Mouse (Mus musculus) MEL (cell line): Measurements from ENCODE around the gene D430041D05Rik. TPM values are rescaled to one million over a fixed set of nuclear protein-coding genes. Genes with fewer than 3 reads are reported as not detected.

Source experiments
- DNase-seq: peaks from one replicate; pipeline ENCODE4 v3.0.0; 2011; ENCODE audit warnings: low read depth, low spot score
- H3K27ac ChIP-seq: 2 replicates; pipeline ENCODE4 v1.5.1; 2012; ENCODE audit warnings: low read depth, mild to moderate bottlenecking, control low read depth, low read length, moderate library complexity; ENCODE audit not compliant: control insufficient read depth
- H3K27me3 ChIP-seq, 2 experiments: fragments of 150-350 bp in 1 of 2; sonication (generic) in 1 of 2; 2 replicates each; pipeline ENCODE4 v1.6.1; 2012; ENCODE audit warnings: low read length in 2 of 2, mild to moderate bottlenecking in 2 of 2, improper control_type of control experiment in 1 of 2, moderate library complexity in 1 of 2; ENCODE audit not compliant: insufficient read depth in 2 of 2, control insufficient read depth in 1 of 2
- H3K36me3 ChIP-seq, 2 experiments: 2 replicates each; pipeline ENCODE4 v1.6.1; 2012 to 2014; ENCODE audit warnings: low read length in 2 of 2, improper control_type of control experiment in 1 of 2, inconsistent platforms in 1 of 2, mild to moderate bottlenecking in 1 of 2; ENCODE audit not compliant: insufficient read depth in 2 of 2, control insufficient read depth in 1 of 2
- H3K4me1 ChIP-seq, 2 experiments: fragments of 150-350 bp in 1 of 2; sonication (generic) in 1 of 2; 2 replicates each; pipeline ENCODE4 v1.6.1; 2012; ENCODE audit warnings: low read length in 2 of 2, improper control_type of control experiment in 1 of 2, mild to moderate bottlenecking in 1 of 2; ENCODE audit not compliant: insufficient read depth in 2 of 2, control insufficient read depth in 1 of 2
- H3K4me3 ChIP-seq, 2 experiments: fragments of 150-350 bp in 1 of 2; sonication (generic) in 1 of 2; 2 replicates each; pipeline ENCODE4 v1.5.1; 2012; ENCODE audit warnings: low read depth in 2 of 2, low read length in 2 of 2, mild to moderate bottlenecking in 2 of 2, moderate library complexity in 2 of 2, control low read depth in 1 of 2, improper control_type of control experiment in 1 of 2; ENCODE audit not compliant: control insufficient read depth in 1 of 2, insufficient read depth in 1 of 2
- H3K79me2 ChIP-seq: 2 replicates; pipeline ENCODE4 v1.6.1; 2012; ENCODE audit warnings: mild to moderate bottlenecking, low read length, moderate library complexity; ENCODE audit not compliant: control insufficient read depth, poor library complexity, insufficient read depth
- H3K9ac ChIP-seq: 2 replicates; pipeline ENCODE4 v1.6.1; 2012; ENCODE audit warnings: low read depth, mild to moderate bottlenecking, control low read depth, low read length, moderate library complexity; ENCODE audit not compliant: control insufficient read depth, poor library complexity, severe bottlenecking
- H3K9me3 ChIP-seq: fragments of 150-350 bp; sonication (generic); replicated peaks from 2 replicates; pipeline ENCODE4 v1.6.1; 2012; ENCODE audit warnings: mild to moderate bottlenecking, low read length, improper control_type of control experiment, moderate library complexity; ENCODE audit not compliant: insufficient read depth
- BHLHE40 ChIP-seq: IDR thresholded peaks from 2 replicates; pipeline ENCODE4 v1.6.1; 2012; ENCODE audit warnings: low read depth, mild to moderate bottlenecking, inconsistent platforms, low read length, improper control_type of control experiment, borderline replicate concordance
- CHD1 ChIP-seq: IDR thresholded peaks from 2 replicates; pipeline ENCODE4 v1.6.1; 2012; ENCODE audit warnings: low read depth, mild to moderate bottlenecking, inconsistent platforms, low read length, improper control_type of control experiment
- CTCF ChIP-seq, 3 experiments: IDR thresholded peaks in 2 of 3; conservative IDR thresholded peaks in 1 of 3; 2 replicates each; pipeline ENCODE4 v1.5.1; 2011 to 2012; ENCODE audit warnings: low read length in 3 of 3, low read depth in 2 of 3, mild to moderate bottlenecking in 2 of 3, improper control_type of control experiment in 1 of 3, inconsistent platforms in 1 of 3, mixed read lengths in 1 of 3, moderate library complexity in 1 of 3; ENCODE audit not compliant: control insufficient read depth in 1 of 3, insufficient read depth in 1 of 3, poor library complexity in 1 of 3, severe bottlenecking in 1 of 3
- E2F4 ChIP-seq: IDR thresholded peaks from 2 replicates; pipeline ENCODE4 v1.6.1; 2011; ENCODE audit warnings: low read depth, low read length, improper control_type of control experiment, borderline replicate concordance
- ELF1 ChIP-seq: IDR thresholded peaks from 2 replicates; pipeline ENCODE4 v1.6.1; 2014; ENCODE audit warnings: low read depth, mild to moderate bottlenecking, inconsistent platforms, low read length, improper control_type of control experiment, moderate library complexity
- EP300 ChIP-seq, 2 experiments: IDR thresholded peaks; 2 replicates each; pipeline ENCODE4 v1.6.1; 2011; ENCODE audit warnings: improper control_type of control experiment in 2 of 2, low read length in 2 of 2, low read depth in 1 of 2, mild to moderate bottlenecking in 1 of 2
- ETS1 ChIP-seq: IDR thresholded peaks from 2 replicates; pipeline ENCODE4 v1.6.1; 2012; ENCODE audit warnings: low read depth, mild to moderate bottlenecking, inconsistent platforms, low read length, improper control_type of control experiment, moderate library complexity
- GABPA ChIP-seq: IDR thresholded peaks from 2 replicates; pipeline ENCODE4 v1.6.1; 2012; ENCODE audit warnings: low read depth, mild to moderate bottlenecking, inconsistent platforms, low read length, improper control_type of control experiment, moderate library complexity
- GATA1 ChIP-seq: IDR thresholded peaks from 2 replicates; pipeline ENCODE4 v1.6.1; 2011; ENCODE audit warnings: low read depth, low read length, improper control_type of control experiment
- JUND ChIP-seq: IDR thresholded peaks from 2 replicates; pipeline ENCODE4 v1.6.1; 2011; ENCODE audit warnings: low read depth, mild to moderate bottlenecking, improper control_type of control experiment, low read length
- KAT2A ChIP-seq: conservative IDR thresholded peaks from 2 replicates; pipeline ENCODE4 v1.6.1; 2012; ENCODE audit warnings: low read depth, low read length, improper control_type of control experiment, inconsistent platforms
- MAZ ChIP-seq: IDR thresholded peaks from 2 replicates; pipeline ENCODE4 v1.6.1; 2012; ENCODE audit warnings: low read depth, mild to moderate bottlenecking, inconsistent platforms, low read length, improper control_type of control experiment
- MEF2A ChIP-seq: IDR thresholded peaks from 2 replicates; pipeline ENCODE4 v1.6.1; 2014; ENCODE audit warnings: low read depth, mild to moderate bottlenecking, inconsistent platforms, low read length, improper control_type of control experiment; ENCODE audit not compliant: poor library complexity, insufficient replicate concordance, severe bottlenecking; ENCODE audit errors: extremely low read depth
- MYB ChIP-seq: IDR thresholded peaks from 2 replicates; pipeline ENCODE4 v1.6.1; 2011; ENCODE audit warnings: mild to moderate bottlenecking, low read depth, low read length, improper control_type of control experiment
- MYC ChIP-seq: IDR thresholded peaks from 2 replicates; pipeline ENCODE4 v1.6.1; 2011; ENCODE audit warnings: low read depth, mild to moderate bottlenecking, low read length, improper control_type of control experiment, moderate library complexity
- NELFE ChIP-seq: IDR thresholded peaks from 2 replicates; pipeline ENCODE4 v1.6.1; 2011; ENCODE audit warnings: low read depth, low read length, improper control_type of control experiment
- POLR2A ChIP-seq, 2 experiments: IDR thresholded peaks; 2 replicates each; pipeline ENCODE4 v1.6.1; 2011 to 2012; ENCODE audit warnings: low read length in 2 of 2, mild to moderate bottlenecking in 2 of 2, control low read depth in 1 of 2, improper control_type of control experiment in 1 of 2, low read depth in 1 of 2, moderate library complexity in 1 of 2; ENCODE audit not compliant: control insufficient read depth in 1 of 2, insufficient read depth in 1 of 2, poor library complexity in 1 of 2
- POLR2AphosphoS2 ChIP-seq: IDR thresholded peaks from 2 replicates; pipeline ENCODE4 v1.6.1; 2011; ENCODE audit warnings: low read length, improper control_type of control experiment
- POLR2AphosphoS5 ChIP-seq: IDR thresholded peaks from 2 replicates; pipeline ENCODE4 v1.6.1; 2012; ENCODE audit warnings: low read depth, borderline replicate concordance, mild to moderate bottlenecking, inconsistent platforms, low read length, moderate library complexity, mixed read lengths
- RCOR1 ChIP-seq: IDR thresholded peaks from 2 replicates; pipeline ENCODE4 v1.6.1; 2012; ENCODE audit warnings: low read depth, mild to moderate bottlenecking, inconsistent platforms, low read length, improper control_type of control experiment
- TBP ChIP-seq: IDR thresholded peaks from 2 replicates; pipeline ENCODE4 v1.8.0; 2011; ENCODE audit warnings: low read depth, low read length, improper control_type of control experiment
- TCF12 ChIP-seq: IDR thresholded peaks from 2 replicates; pipeline ENCODE4 v1.6.1; 2014; ENCODE audit warnings: low read depth, mild to moderate bottlenecking, inconsistent platforms, low read length, improper control_type of control experiment, moderate library complexity
- UBTF ChIP-seq: IDR thresholded peaks from 2 replicates; pipeline ENCODE4 v1.6.1; 2012; ENCODE audit warnings: low read depth, mild to moderate bottlenecking, inconsistent platforms, low read length, improper control_type of control experiment, moderate library complexity, borderline replicate concordance; ENCODE audit not compliant: insufficient read depth
- USF1 ChIP-seq: IDR thresholded peaks from 2 replicates; pipeline ENCODE4 v1.6.1; 2014; ENCODE audit warnings: low read depth, mild to moderate bottlenecking, inconsistent platforms, low read length, improper control_type of control experiment, moderate library complexity
- ZC3H11A ChIP-seq: IDR thresholded peaks from 2 replicates; pipeline ENCODE4 v1.6.1; 2012; ENCODE audit warnings: low read depth, mild to moderate bottlenecking, inconsistent platforms, low read length, improper control_type of control experiment
- ZKSCAN1 ChIP-seq: IDR thresholded peaks from 2 replicates; pipeline ENCODE4 v1.6.1; 2012; ENCODE audit warnings: low read depth, mild to moderate bottlenecking, inconsistent platforms, low read length, improper control_type of control experiment, moderate library complexity
- ZMIZ1 ChIP-seq: IDR thresholded peaks from 2 replicates; pipeline ENCODE4 v1.6.1; 2012; ENCODE audit warnings: low read depth, mild to moderate bottlenecking, inconsistent platforms, low read length, improper control_type of control experiment, moderate library complexity
- ZNF384 ChIP-seq: IDR thresholded peaks from 2 replicates; pipeline ENCODE4 v1.6.1; 2012; ENCODE audit warnings: low read depth, mild to moderate bottlenecking, inconsistent platforms, low read length, improper control_type of control experiment
- polyA plus RNA-seq, 2 experiments: library from polyadenylated mRNA; stranded (reverse) in 1 of 2; unstranded in 1 of 2; fragments of >175 nt in 1 of 2; fragments of >200 nt in 1 of 2; gene quantifications; 2 replicates each; pipeline versions ENCODE4 v1.2.1 to v1.2.4; 2012; ENCODE audit warnings: low replicate concordance in 2 of 2, low read depth in 1 of 2; ENCODE audit not compliant: insufficient read length in 2 of 2, insufficient read depth in 1 of 2, missing spikeins in 1 of 2
- total RNA-seq: library from RNA; depleted of rRNA; stranded (reverse); fragments of 300-350 nt; gene quantifications from 2 replicates; pipeline ENCODE4 v1.2.3, GENCODE M21; 2012

The D430041D05Rik gene
- total and polyA plus RNA-seq, 3 experiments, result 0.46 to 1.1 TPM; not detected in 1

GRCm38 (mm10) chr2:104130165-104130564 lies 280.6 kb downstream of the D430041D05Rik start:
- Histone ChIP-seq H3K27ac (no peak overlapping the region), H3K27me3 (peaks cover 5 to 14% of the 10 kb centered on the region in 2 experiments), H3K79me2 (no peaks in the 10 kb centered on the region), H3K9me3 (no peaks in the 10 kb centered on the region), H3K4me1 (peaks cover 0 to 7% of the 10 kb centered on the region in 2 experiments; a peak in 2 of 4 replicates), H3K9ac (no peak overlapping the region), H3K36me3 (peaks cover 0 to 5% of the 10 kb centered on the region in 2 experiments; a peak in 2 of 4 replicates)
- DNase-seq, result no peak
- TF ChIP-seq MYC, result no peak
- TF ChIP-seq ZMIZ1, result no peak
- TF ChIP-seq NELFE, result no peak
- TF ChIP-seq TBP, result no peak
- TF ChIP-seq UBTF, result no peak
- TF ChIP-seq MEF2A, result no peak
- TF ChIP-seq POLR2A (IDR thresholded peaks at IDR 0.05; ENCODE audit: control insufficient read depth in 1 of 2, insufficient read depth in 1 of 2, low read depth in 1 of 2, low read length in 2 of 2, poor library complexity in 1 of 2), result no peak
- no peak for TF ChIP-seq ETS1
- no peak for TF ChIP-seq CHD1
- no peak for TF ChIP-seq POLR2AphosphoS5
- TF ChIP-seq RCOR1, result no peak
- TF ChIP-seq EP300 (IDR thresholded peaks at IDR 0.05; ENCODE audit: low read depth in 1 of 2, low read length in 2 of 2), result no peak
- TF ChIP-seq USF1, result no peak
- TF ChIP-seq MYB, result no peak
- no peak for TF ChIP-seq ELF1
- TF ChIP-seq ZC3H11A, result no peak
- TF ChIP-seq, all 39 proteins: peak for 0
- no peak overlapping the region for H3K4me3 ChIP-seq

DNA sequence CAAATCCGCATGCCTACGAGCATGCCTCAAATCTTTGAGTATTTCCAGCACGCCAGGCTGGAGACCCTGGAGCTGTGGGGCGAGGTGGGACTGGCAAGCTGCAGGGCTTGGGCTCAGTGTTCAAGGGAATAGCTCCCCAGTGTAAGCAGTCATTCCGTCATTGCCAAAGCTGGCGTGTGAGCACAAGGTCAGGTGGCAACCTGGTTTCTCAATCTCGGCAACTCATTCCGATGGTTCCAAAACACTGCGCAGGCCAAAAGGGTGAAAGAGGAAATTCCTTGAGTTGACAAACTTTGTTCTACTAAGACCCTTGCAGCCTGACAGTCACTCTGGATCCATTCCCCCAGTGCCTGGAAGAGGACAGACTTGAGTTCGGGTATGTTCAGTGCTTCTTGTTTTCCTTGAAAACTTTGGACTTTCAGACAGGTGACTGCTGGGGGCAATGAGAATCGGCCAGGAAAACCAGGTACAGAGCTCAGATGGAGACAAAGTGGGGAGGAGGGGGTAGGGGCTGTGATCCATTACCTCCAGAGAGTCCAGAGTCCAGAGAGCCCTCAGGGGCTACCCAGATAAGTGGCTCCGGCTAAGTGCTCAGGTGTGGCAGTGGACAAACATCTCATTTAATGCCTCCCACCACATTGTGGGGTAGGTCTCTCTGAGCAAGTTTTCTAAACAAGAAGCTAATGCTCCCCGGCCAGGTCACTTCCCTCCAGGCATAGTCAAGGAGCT lies 281.8 kb downstream of the D430041D05Rik start:
- H3K36me3 ChIP-seq, result peaks cover 0 to 5% of the 10 kb centered on the region in 2 experiments; a peak in 2 of 4 replicates
- TF ChIP-seq ELF1 (no peak), ZNF384 (no peak), ETS1 (no peak), MAZ (no peak), CHD1 (no peak), KAT2A (no peak), EP300 (IDR thresholded peaks at IDR 0.05; ENCODE audit: low read depth in 1 of 2, low read length in 2 of 2) (no peak), GATA1 (no peak), BHLHE40 (no peak), NELFE (no peak), JUND (no peak), POLR2AphosphoS2 (no peak), E2F4 (no peak), GABPA (no peak), TCF12 (no peak), ZMIZ1 (no peak), MYB (no peak), RCOR1 (no peak), CTCF (IDR thresholded peaks at IDR 0.05 in 2 of 3, conservative IDR thresholded peaks at IDR 0.05 in 1 of 3; ENCODE audit: control insufficient read depth in 1 of 3, insufficient read depth in 1 of 3, low read depth in 2 of 3, low read length in 3 of 3, poor library complexity in 1 of 3, severe bottlenecking in 1 of 3) (no peak), ZKSCAN1 (no peak)
- H3K9me3 ChIP-seq, result no peaks in the 10 kb centered on the region
- H3K4me3 ChIP-seq, result no peak overlapping the region
- no peak for DNase-seq
- H3K27ac ChIP-seq, result no peak overlapping the region
- H3K27me3 ChIP-seq, result peaks cover 9 to 25% of the 10 kb centered on the region in 2 experiments
- no peak overlapping the region for H3K9ac ChIP-seq
- peaks cover 0 to 7% of the 10 kb centered on the region in 2 experiments; a peak in 2 of 4 replicates for H3K4me1 ChIP-seq
- no peaks in the 10 kb centered on the region for H3K79me2 ChIP-seq
